Mouse (Mus musculus): ENCODE results near the gene Kbtbd8.

GRCm38 (mm10) chr6:95109691-95110450, 7.2 kb upstream of the Kbtbd8 start:
- TF ChIP-seq CTCF (IDR thresholded peaks at IDR 0.05; ENCODE audit: extremely low read depth, insufficient read depth, low read length) (no peak), POLR2A (IDR thresholded peaks at IDR 0.05; ENCODE audit: extremely low read depth, insufficient read depth, low read length) (no peak)
